Mouse (Mus musculus): ENCODE results near the gene Ier3. TPM values are rescaled to one million over a fixed set of nuclear protein-coding genes. Genes with fewer than 3 reads are reported as not detected.

Gene Ier3
- polyA plus RNA-seq, 1 experiment from 2014 or later, result 4.4 TPM

- no peak overlapping the region for H3K27ac ChIP-seq (replicated peaks)
- no peak overlapping the region for H3K4me3 ChIP-seq
- DNase-seq (ENCODE audit: low spot score), result no peak
- no peaks in the 10 kb centered on the region for H3K27me3 ChIP-seq (replicated peaks; ENCODE audit: low read depth, poor library complexity, severe bottlenecking)
- no peaks in the 10 kb centered on the region for H3K9me3 ChIP-seq
- WGBS, result 82% methylated on average over 7 of the region's 7 CpGs
- H3K36me3 ChIP-seq (replicated peaks), result no peaks in the 10 kb centered on the region
- peaks cover 29% of the 10 kb centered on the region for H3K4me1 ChIP-seq
These were observed 7.8 kb upstream of the Ier3 start for GRCm38 (mm10) chr17:35813653-35814052.

GRCm38 (mm10) chr17:35814678-35815077, 6.8 kb upstream of the Ier3 start:
- Histone ChIP-seq H3K27me3 (replicated peaks; ENCODE audit: low read depth, poor library complexity, severe bottlenecking) (peaks cover 7% of the 10 kb centered on the region), H3K9me3 (no peaks in the 10 kb centered on the region), H3K4me1 (peaks cover 29% of the 10 kb centered on the region), H3K27ac (replicated peaks) (no peak overlapping the region), H3K4me3 (no peak overlapping the region), H3K36me3 (replicated peaks) (no peaks in the 10 kb centered on the region)
- WGBS, result 61% methylated on average over 6 of the region's 6 CpGs
- DNase-seq (ENCODE audit: low spot score), result no peak

GRCm38 (mm10) chr17:35815836-35816235, 5.6 kb upstream of the Ier3 start:
- H3K9me3 ChIP-seq, result no peaks in the 10 kb centered on the region
- H3K4me3 ChIP-seq, result no peak overlapping the region
- H3K4me1 ChIP-seq, result peaks cover 33% of the 10 kb centered on the region
- H3K27ac ChIP-seq (replicated peaks), result no peak overlapping the region
- H3K27me3 ChIP-seq (replicated peaks; ENCODE audit: low read depth, poor library complexity, severe bottlenecking), result peaks cover 19% of the 10 kb centered on the region
- 74% methylated on average over 7 of the region's 7 CpGs for WGBS
- no peaks in the 10 kb centered on the region for H3K36me3 ChIP-seq (replicated peaks)
- DNase-seq (ENCODE audit: low spot score), result no peak

GRCm38 (mm10) chr17:35816686-35817085, 4.8 kb upstream of the Ier3 start:
- Histone ChIP-seq H3K4me3 (no peak overlapping the region; the same call in 1 of the 2 replicates), H3K9me3 (no peaks in the 10 kb centered on the region), H3K36me3 (replicated peaks) (no peaks in the 10 kb centered on the region), H3K27me3 (replicated peaks; ENCODE audit: low read depth, poor library complexity, severe bottlenecking) (peaks cover 24% of the 10 kb centered on the region), H3K27ac (replicated peaks) (peak overlapping the region; percentile 66; the same call in 1 of the 2 replicates), H3K4me1 (peaks cover 41% of the 10 kb centered on the region)
- DNase-seq (ENCODE audit: low spot score), result no peak
- 42% methylated on average over 9 of the region's 14 CpGs for WGBS

- Histone ChIP-seq H3K4me1 (peaks cover 47% of the 10 kb centered on the region), H3K36me3 (replicated peaks) (no peaks in the 10 kb centered on the region), H3K4me3 (peak overlapping the region; percentile 37; the same call in 1 of the 2 replicates), H3K27me3 (replicated peaks; ENCODE audit: low read depth, poor library complexity, severe bottlenecking) (peaks cover 30% of the 10 kb centered on the region), H3K27ac (replicated peaks) (peak overlapping the region; percentile 66), H3K9me3 (no peaks in the 10 kb centered on the region)
- peak; percentile 68 for DNase-seq (ENCODE audit: low spot score)
- 31% methylated on average over 10 of the region's 10 CpGs for WGBS
These were observed 4.3 kb upstream of the Ier3 start for GRCm38 (mm10) chr17:35817226-35817625.

GRCm38 (mm10) chr17:35820111-35820510, 1.4 kb upstream of the Ier3 start:
- Histone ChIP-seq H3K27me3 (replicated peaks; ENCODE audit: low read depth, poor library complexity, severe bottlenecking) (peaks cover 33% of the 10 kb centered on the region), H3K36me3 (replicated peaks) (peaks cover 10% of the 10 kb centered on the region), H3K9me3 (no peaks in the 10 kb centered on the region), H3K4me1 (peaks cover 56% of the 10 kb centered on the region), H3K27ac (replicated peaks) (no peak overlapping the region), H3K4me3 (no peak overlapping the region)
- DNase-seq (ENCODE audit: low spot score), result no peak
- 79% methylated on average over 5 of the region's 5 CpGs for WGBS

GRCm38 (mm10) chr17:35822564-35822963, 1.1 kb downstream of the Ier3 start:
- Histone ChIP-seq H3K36me3 (replicated peaks) (peaks cover 34% of the 10 kb centered on the region), H3K4me3 (peak overlapping the region; percentile 83), H3K27ac (replicated peaks) (peak overlapping the region; percentile 92), H3K4me1 (peaks cover 42% of the 10 kb centered on the region), H3K27me3 (replicated peaks; ENCODE audit: low read depth, poor library complexity, severe bottlenecking) (peaks cover 33% of the 10 kb centered on the region), H3K9me3 (no peaks in the 10 kb centered on the region)
- no peak for DNase-seq (ENCODE audit: low spot score)
- WGBS, result 3% methylated on average over 11 of the region's 11 CpGs

- peaks cover 33% of the 10 kb centered on the region for H3K27me3 ChIP-seq (replicated peaks; ENCODE audit: low read depth, poor library complexity, severe bottlenecking)
- H3K27ac ChIP-seq (replicated peaks), result peak within 1 kb of the TSS; percentile 92
- H3K4me3 ChIP-seq, result peak within 1 kb of the TSS; percentile 83
- no peaks in the 10 kb centered on the region for H3K9me3 ChIP-seq
- H3K4me1 ChIP-seq, result peaks cover 40% of the 10 kb centered on the region
- WGBS, result under 1% methylated on average over 47 of the region's 47 CpGs
- peaks cover 41% of the 10 kb centered on the region for H3K36me3 ChIP-seq (replicated peaks)
- peak; percentile 94 for DNase-seq (ENCODE audit: low spot score)
These were observed 1.8 kb downstream of the Ier3 start, which contains the start of gene Flot1 for GRCm38 (mm10) chr17:35822964-35823937. Flot1 (plus strand) TSS chr17:35823230.

- WGBS, result 52% methylated on average over 7 of the region's 7 CpGs
- Histone ChIP-seq H3K4me1 (peaks cover 40% of the 10 kb centered on the region), H3K27ac (replicated peaks) (peak overlapping the region; percentile 92; the same call in 1 of the 2 replicates), H3K27me3 (replicated peaks; ENCODE audit: low read depth, poor library complexity, severe bottlenecking) (peaks cover 29% of the 10 kb centered on the region), H3K9me3 (no peaks in the 10 kb centered on the region), H3K4me3 (peak overlapping the region; percentile 83), H3K36me3 (replicated peaks) (peaks cover 44% of the 10 kb centered on the region)
- peak; percentile 41 for DNase-seq (ENCODE audit: low spot score)
These were observed 2.9 kb downstream of the Ier3 start for GRCm38 (mm10) chr17:35824402-35824801.

- Histone ChIP-seq H3K27ac (replicated peaks) (no peak overlapping the region), H3K36me3 (replicated peaks) (peaks cover 51% of the 10 kb centered on the region), H3K4me3 (peak overlapping the region; percentile 5; the same call in 1 of the 2 replicates), H3K27me3 (replicated peaks; ENCODE audit: low read depth, poor library complexity, severe bottlenecking) (peaks cover 20% of the 10 kb centered on the region), H3K9me3 (no peaks in the 10 kb centered on the region), H3K4me1 (peaks cover 49% of the 10 kb centered on the region)
- no peak for DNase-seq (ENCODE audit: low spot score)
- 93% methylated on average over 13 of the region's 13 CpGs for WGBS
These were observed 3.8 kb downstream of the Ier3 start for GRCm38 (mm10) chr17:35825109-35825850.

GRCm38 (mm10) chr17:35829737-35830136, 8.3 kb downstream of the Ier3 start:
- Histone ChIP-seq H3K27ac (replicated peaks) (peak overlapping the region; percentile 35; the same call in 1 of the 2 replicates), H3K36me3 (replicated peaks) (peaks cover 90% of the 10 kb centered on the region), H3K9me3 (no peaks in the 10 kb centered on the region), H3K4me1 (peaks cover 23% of the 10 kb centered on the region), H3K27me3 (replicated peaks; ENCODE audit: low read depth, poor library complexity, severe bottlenecking) (no peaks in the 10 kb centered on the region), H3K4me3 (peak overlapping the region; percentile 38)
- DNase-seq (ENCODE audit: low spot score), result peak; percentile 91
- 3% methylated on average over 21 of the region's 21 CpGs for WGBS

All from embryonic facial prominence, embryonic 10.5 days (tissue).